ENCODE assay signal across 7 mouse cellular contexts in genomic region chr2:166153891-166154711, GRCm38 (mm10). TPM values are rescaled to one million over a fixed set of nuclear protein-coding genes. Genes with fewer than 3 reads are reported as not detected.
DNase-seq lines count a peak whose midpoint lies in the region; ATAC-seq and TF ChIP-seq lines count a peak whose summit lies in the region.

No protein-coding gene starts in this region.

- peak; percentile 32; the same call in 1 of the 2 replicates for ATAC-seq in embryonic facial prominence, embryonic 11.5 days (replicated peaks; ENCODE audit: insufficient number of reproducible peaks, low FRiP score, low TSS enrichment, low read depth)
- ATAC-seq in hindbrain, embryonic 14.5 days (ENCODE audit: low FRiP score) = 0 out of 2 replicates have a peak, but pooled peaks have one; percentile 21
- ATAC-seq in liver, postnatal 0 days = peak; percentile 11; the same call in 1 of the 2 replicates

- TF ChIP-seq CTCF in liver, postnatal 0 days (IDR thresholded peaks at IDR 0.05; ENCODE audit: low read depth) = no peak

- H3K4me1 ChIP-seq in embryonic facial prominence, embryonic 11.5 days (ENCODE audit: control insufficient read depth, insufficient read depth, low read length) = peaks cover 16% of the 10 kb centered on the region
- H3K4me1 ChIP-seq in hindbrain, embryonic 14.5 days (replicated peaks; ENCODE audit: control insufficient read depth, insufficient read depth, low read length) = peaks cover 47% of the 10 kb centered on the region
- H3K4me1 ChIP-seq in liver, postnatal 0 days (ENCODE audit: insufficient read depth) = peaks cover 14% of the 10 kb centered on the region

- no peak for TF ChIP-seq EP300 in liver, postnatal 0 days (IDR thresholded peaks at IDR 0.05; ENCODE audit: low read depth)

- H3K36me3 ChIP-seq in embryonic facial prominence, embryonic 11.5 days (replicated peaks; ENCODE audit: control insufficient read depth, insufficient read depth, low read depth, low read length) = no peaks in the 10 kb centered on the region
- no peaks in the 10 kb centered on the region for H3K36me3 ChIP-seq in hindbrain, embryonic 14.5 days (replicated peaks; ENCODE audit: control insufficient read depth, insufficient read depth)
- no peaks in the 10 kb centered on the region for H3K36me3 ChIP-seq in liver, postnatal 0 days (replicated peaks; ENCODE audit: insufficient read depth, low read length)

- H3K4me2 ChIP-seq in embryonic facial prominence, embryonic 11.5 days (ENCODE audit: low read depth, low read length) = peak overlapping the region; percentile 88
- H3K4me2 ChIP-seq in hindbrain, embryonic 14.5 days (replicated peaks) = peak overlapping the region; percentile 97
- H3K4me2 ChIP-seq in liver, postnatal 0 days (ENCODE audit: low read depth, low read length) = peak overlapping the region; percentile 87

- under 1% methylated on average over 51 of the region's 51 CpGs for WGBS in embryonic facial prominence, embryonic 11.5 days
- WGBS in hindbrain, embryonic 14.5 days = under 1% methylated on average over 50 of the region's 51 CpGs
- 1% methylated on average over 49 of the region's 51 CpGs for WGBS in liver, postnatal 0 days (ENCODE audit: insufficient replicate concordance)

- no peaks in the 10 kb centered on the region for H3K9me3 ChIP-seq in embryonic facial prominence, embryonic 11.5 days (replicated peaks; ENCODE audit: control insufficient read depth, low read length)
- H3K9me3 ChIP-seq in hindbrain, embryonic 14.5 days (ENCODE audit: control insufficient read depth, low read length) = no peaks in the 10 kb centered on the region
- no peaks in the 10 kb centered on the region for H3K9me3 ChIP-seq in liver, postnatal 0 days (ENCODE audit: low read length)

- peak; percentile 17 for DNase-seq in thymus, postnatal 4 days
- DNase-seq in thymus, adult 18-20 months = no peak
- DNase-seq in embryonic facial prominence, embryonic 11.5 days (ENCODE audit: low spot score) = peak; percentile 69
- DNase-seq in hindbrain, embryonic 14.5 days (ENCODE audit: low spot score) = no peak
- DNase-seq in liver, postnatal 0 days = peak; percentile 28
- peak; percentile 74 to 76 for DNase-seq in urinary bladder, postnatal 36 days (ENCODE audit: low spot score in 2 of 2)
- DNase-seq in right cerebral cortex, postnatal 14 days = no peak

- H3K4me3 ChIP-seq in embryonic facial prominence, embryonic 11.5 days (ENCODE audit: low read depth, low read length) = peak overlapping the region; percentile 86
- H3K4me3 ChIP-seq in hindbrain, embryonic 14.5 days (replicated peaks; ENCODE audit: low read length) = peak overlapping the region; percentile 74
- peak overlapping the region; percentile 50 for H3K4me3 ChIP-seq in liver, postnatal 0 days (ENCODE audit: low read depth, low read length)

- no peaks in the 10 kb centered on the region for H3K27me3 ChIP-seq in embryonic facial prominence, embryonic 11.5 days (ENCODE audit: control insufficient read depth, insufficient read depth, low read length)
- H3K27me3 ChIP-seq in hindbrain, embryonic 14.5 days (ENCODE audit: control insufficient read depth, insufficient read depth, low read length) = peaks cover 9% of the 10 kb centered on the region; the same call in 1 of the 2 replicates
- H3K27me3 ChIP-seq in liver, postnatal 0 days (ENCODE audit: insufficient read depth, low read length) = peaks cover 40% of the 10 kb centered on the region

- peak overlapping the region; percentile 98 for H3K27ac ChIP-seq in embryonic facial prominence, embryonic 11.5 days (replicated peaks; ENCODE audit: low read depth, low read length)
- peak overlapping the region; percentile 87 for H3K27ac ChIP-seq in hindbrain, embryonic 14.5 days
- H3K27ac ChIP-seq in liver, postnatal 0 days (ENCODE audit: low read depth) = no peak overlapping the region

- H3K9ac ChIP-seq in embryonic facial prominence, embryonic 11.5 days (replicated peaks; ENCODE audit: low read length) = peak overlapping the region; percentile 99
- peak overlapping the region; percentile 86 for H3K9ac ChIP-seq in hindbrain, embryonic 14.5 days
- H3K9ac ChIP-seq in liver, postnatal 0 days (replicated peaks) = peak overlapping the region; percentile 57

RNA-seq across cellular contexts. Expression of gene Sulf2, which starts 1.4 kb away (rescaled TPM):
- polyA plus RNA-seq in embryonic facial prominence, embryonic 11.5 days (2014; fragmentation: Nextera tagmentation; extraction: Ambion mirVana) = 166 and 168 TPM in 2 replicates
- 125 TPM in 2 replicates for polyA plus RNA-seq in hindbrain, embryonic 14.5 days (2014; fragmentation: Nextera tagmentation; extraction: Ambion mirVana)
- polyA plus RNA-seq in liver, postnatal 0 days (2015; fragmentation: Nextera tagmentation; extraction: Ambion mirVana) = 1.6 and 1.8 TPM in 2 replicates

Comparison
In these comparisons a context has a peak if more than half of its experiments do, and no peak if none do; other contexts are left out.
1. DNase-seq: peak in thymus, postnatal 4 days (single experiment), embryonic facial prominence, embryonic 11.5 days (single experiment), liver, postnatal 0 days (single experiment) and urinary bladder, postnatal 36 days (2 of 2); none in thymus, adult 18-20 months (0 of 2), hindbrain, embryonic 14.5 days (single experiment) and right cerebral cortex, postnatal 14 days (single experiment).
2. RNA of gene Sulf2, which starts 1.4 kb away (polyA plus RNA-seq): 166 to 168 TPM in embryonic facial prominence, embryonic 11.5 days and 125 TPM in hindbrain, embryonic 14.5 days; 1.6 to 1.8 TPM in liver, postnatal 0 days; every median in the first group is over 10 times any median in the second.
3. Peak in every context shown above with its lines, with median percentiles within 50 percentile points of each other: ATAC-seq, H3K4me2 ChIP-seq, H3K4me3 ChIP-seq and H3K9ac ChIP-seq.